Mouse (Mus musculus) MEL (cell line): ENCODE measurements around the gene Tmcc3. TPM values are rescaled to one million over a fixed set of nuclear protein-coding genes. Genes with fewer than 3 reads are reported as not detected.

Experiments
- DNase-seq: peaks from one replicate; pipeline ENCODE4 v3.0.0; 2011; ENCODE audit warnings: low read depth, low spot score
- H3K27ac ChIP-seq: 2 replicates; pipeline ENCODE4 v1.5.1; 2012; ENCODE audit warnings: low read depth, mild to moderate bottlenecking, control low read depth, low read length, moderate library complexity; ENCODE audit not compliant: control insufficient read depth
- H3K27me3 ChIP-seq, 2 experiments: fragments of 150-350 bp in 1 of 2; sonication (generic) in 1 of 2; 2 replicates each; pipeline ENCODE4 v1.6.1; 2012; ENCODE audit warnings: low read length in 2 of 2, mild to moderate bottlenecking in 2 of 2, improper control_type of control experiment in 1 of 2, moderate library complexity in 1 of 2; ENCODE audit not compliant: insufficient read depth in 2 of 2, control insufficient read depth in 1 of 2
- H3K36me3 ChIP-seq, 2 experiments: 2 replicates each; pipeline ENCODE4 v1.6.1; 2012 to 2014; ENCODE audit warnings: low read length in 2 of 2, improper control_type of control experiment in 1 of 2, inconsistent platforms in 1 of 2, mild to moderate bottlenecking in 1 of 2; ENCODE audit not compliant: insufficient read depth in 2 of 2, control insufficient read depth in 1 of 2
- H3K4me1 ChIP-seq, 2 experiments: fragments of 150-350 bp in 1 of 2; sonication (generic) in 1 of 2; 2 replicates each; pipeline ENCODE4 v1.6.1; 2012; ENCODE audit warnings: low read length in 2 of 2, improper control_type of control experiment in 1 of 2, mild to moderate bottlenecking in 1 of 2; ENCODE audit not compliant: insufficient read depth in 2 of 2, control insufficient read depth in 1 of 2
- H3K4me3 ChIP-seq, 2 experiments: fragments of 150-350 bp in 1 of 2; sonication (generic) in 1 of 2; 2 replicates each; pipeline ENCODE4 v1.5.1; 2012; ENCODE audit warnings: low read depth in 2 of 2, low read length in 2 of 2, mild to moderate bottlenecking in 2 of 2, moderate library complexity in 2 of 2, control low read depth in 1 of 2, improper control_type of control experiment in 1 of 2; ENCODE audit not compliant: control insufficient read depth in 1 of 2, insufficient read depth in 1 of 2
- H3K79me2 ChIP-seq: 2 replicates; pipeline ENCODE4 v1.6.1; 2012; ENCODE audit warnings: mild to moderate bottlenecking, low read length, moderate library complexity; ENCODE audit not compliant: control insufficient read depth, poor library complexity, insufficient read depth
- H3K9ac ChIP-seq: 2 replicates; pipeline ENCODE4 v1.6.1; 2012; ENCODE audit warnings: low read depth, mild to moderate bottlenecking, control low read depth, low read length, moderate library complexity; ENCODE audit not compliant: control insufficient read depth, poor library complexity, severe bottlenecking
- H3K9me3 ChIP-seq: fragments of 150-350 bp; sonication (generic); replicated peaks from 2 replicates; pipeline ENCODE4 v1.6.1; 2012; ENCODE audit warnings: mild to moderate bottlenecking, low read length, improper control_type of control experiment, moderate library complexity; ENCODE audit not compliant: insufficient read depth
- BHLHE40 ChIP-seq: IDR thresholded peaks from 2 replicates; pipeline ENCODE4 v1.6.1; 2012; ENCODE audit warnings: low read depth, mild to moderate bottlenecking, inconsistent platforms, low read length, improper control_type of control experiment, borderline replicate concordance
- CTCF ChIP-seq, 3 experiments: IDR thresholded peaks in 2 of 3; conservative IDR thresholded peaks in 1 of 3; 2 replicates each; pipeline ENCODE4 v1.5.1; 2011 to 2012; ENCODE audit warnings: low read length in 3 of 3, low read depth in 2 of 3, mild to moderate bottlenecking in 2 of 3, improper control_type of control experiment in 1 of 3, inconsistent platforms in 1 of 3, mixed read lengths in 1 of 3, moderate library complexity in 1 of 3; ENCODE audit not compliant: control insufficient read depth in 1 of 3, insufficient read depth in 1 of 3, poor library complexity in 1 of 3, severe bottlenecking in 1 of 3
- E2F4 ChIP-seq: IDR thresholded peaks from 2 replicates; pipeline ENCODE4 v1.6.1; 2011; ENCODE audit warnings: low read depth, low read length, improper control_type of control experiment, borderline replicate concordance
- ELF1 ChIP-seq: IDR thresholded peaks from 2 replicates; pipeline ENCODE4 v1.6.1; 2014; ENCODE audit warnings: low read depth, mild to moderate bottlenecking, inconsistent platforms, low read length, improper control_type of control experiment, moderate library complexity
- ETS1 ChIP-seq: IDR thresholded peaks from 2 replicates; pipeline ENCODE4 v1.6.1; 2012; ENCODE audit warnings: low read depth, mild to moderate bottlenecking, inconsistent platforms, low read length, improper control_type of control experiment, moderate library complexity
- GATA1 ChIP-seq: IDR thresholded peaks from 2 replicates; pipeline ENCODE4 v1.6.1; 2011; ENCODE audit warnings: low read depth, low read length, improper control_type of control experiment
- HCFC1 ChIP-seq: IDR thresholded peaks from 2 replicates; pipeline ENCODE4 v1.6.1; 2012; ENCODE audit warnings: low read depth, mild to moderate bottlenecking, inconsistent platforms, low read length, improper control_type of control experiment, moderate library complexity
- MAFK ChIP-seq: IDR thresholded peaks from 2 replicates; pipeline ENCODE4 v1.6.1; 2011; ENCODE audit warnings: low read depth, mild to moderate bottlenecking, low read length, improper control_type of control experiment, borderline replicate concordance
- MAX ChIP-seq: IDR thresholded peaks from 2 replicates; pipeline ENCODE4 v1.6.1; 2011; ENCODE audit warnings: low read length, improper control_type of control experiment
- MAZ ChIP-seq: IDR thresholded peaks from 2 replicates; pipeline ENCODE4 v1.6.1; 2012; ENCODE audit warnings: low read depth, mild to moderate bottlenecking, inconsistent platforms, low read length, improper control_type of control experiment
- MEF2A ChIP-seq: IDR thresholded peaks from 2 replicates; pipeline ENCODE4 v1.6.1; 2014; ENCODE audit warnings: low read depth, mild to moderate bottlenecking, inconsistent platforms, low read length, improper control_type of control experiment; ENCODE audit not compliant: poor library complexity, insufficient replicate concordance, severe bottlenecking; ENCODE audit errors: extremely low read depth
- MXI1 ChIP-seq: IDR thresholded peaks from 2 replicates; pipeline ENCODE4 v1.6.1; 2011; ENCODE audit warnings: mild to moderate bottlenecking, low read depth, low read length, improper control_type of control experiment
- MYB ChIP-seq: IDR thresholded peaks from 2 replicates; pipeline ENCODE4 v1.6.1; 2011; ENCODE audit warnings: mild to moderate bottlenecking, low read depth, low read length, improper control_type of control experiment
- MYC ChIP-seq: IDR thresholded peaks from 2 replicates; pipeline ENCODE4 v1.6.1; 2011; ENCODE audit warnings: low read depth, mild to moderate bottlenecking, low read length, improper control_type of control experiment, moderate library complexity
- NELFE ChIP-seq: IDR thresholded peaks from 2 replicates; pipeline ENCODE4 v1.6.1; 2011; ENCODE audit warnings: low read depth, low read length, improper control_type of control experiment
- POLR2A ChIP-seq, 2 experiments: IDR thresholded peaks; 2 replicates each; pipeline ENCODE4 v1.6.1; 2011 to 2012; ENCODE audit warnings: low read length in 2 of 2, mild to moderate bottlenecking in 2 of 2, control low read depth in 1 of 2, improper control_type of control experiment in 1 of 2, low read depth in 1 of 2, moderate library complexity in 1 of 2; ENCODE audit not compliant: control insufficient read depth in 1 of 2, insufficient read depth in 1 of 2, poor library complexity in 1 of 2
- POLR2AphosphoS5 ChIP-seq: IDR thresholded peaks from 2 replicates; pipeline ENCODE4 v1.6.1; 2012; ENCODE audit warnings: low read depth, borderline replicate concordance, mild to moderate bottlenecking, inconsistent platforms, low read length, moderate library complexity, mixed read lengths
- SIN3A ChIP-seq: IDR thresholded peaks from 2 replicates; pipeline ENCODE4 v1.6.1; 2012; ENCODE audit warnings: low read length, improper control_type of control experiment, inconsistent platforms
- SMC3 ChIP-seq: IDR thresholded peaks from 2 replicates; pipeline ENCODE4 v1.6.1; 2011; ENCODE audit warnings: low read depth, low read length, improper control_type of control experiment
- USF2 ChIP-seq, 2 experiments: IDR thresholded peaks; 2 replicates each; pipeline ENCODE4 v1.6.1; 2011 to 2012; ENCODE audit warnings: improper control_type of control experiment in 2 of 2, low read length in 2 of 2, borderline replicate concordance in 1 of 2, inconsistent platforms in 1 of 2, low read depth in 1 of 2, mild to moderate bottlenecking in 1 of 2; ENCODE audit not compliant: insufficient read depth in 1 of 2
- polyA plus RNA-seq, 2 experiments: library from polyadenylated mRNA; stranded (reverse) in 1 of 2; unstranded in 1 of 2; fragments of >175 nt in 1 of 2; fragments of >200 nt in 1 of 2; gene quantifications; 2 replicates each; pipeline versions ENCODE4 v1.2.1 to v1.2.4; 2012; ENCODE audit warnings: low replicate concordance in 2 of 2, low read depth in 1 of 2; ENCODE audit not compliant: insufficient read length in 2 of 2, insufficient read depth in 1 of 2, missing spikeins in 1 of 2
- total RNA-seq: library from RNA; depleted of rRNA; stranded (reverse); fragments of 300-350 nt; gene quantifications from 2 replicates; pipeline ENCODE4 v1.2.3, GENCODE M21; 2012

Gene Tmcc3
- total and polyA plus RNA-seq, 3 experiments = 1.3 to 2.6 TPM; not detected in 1

DNA sequence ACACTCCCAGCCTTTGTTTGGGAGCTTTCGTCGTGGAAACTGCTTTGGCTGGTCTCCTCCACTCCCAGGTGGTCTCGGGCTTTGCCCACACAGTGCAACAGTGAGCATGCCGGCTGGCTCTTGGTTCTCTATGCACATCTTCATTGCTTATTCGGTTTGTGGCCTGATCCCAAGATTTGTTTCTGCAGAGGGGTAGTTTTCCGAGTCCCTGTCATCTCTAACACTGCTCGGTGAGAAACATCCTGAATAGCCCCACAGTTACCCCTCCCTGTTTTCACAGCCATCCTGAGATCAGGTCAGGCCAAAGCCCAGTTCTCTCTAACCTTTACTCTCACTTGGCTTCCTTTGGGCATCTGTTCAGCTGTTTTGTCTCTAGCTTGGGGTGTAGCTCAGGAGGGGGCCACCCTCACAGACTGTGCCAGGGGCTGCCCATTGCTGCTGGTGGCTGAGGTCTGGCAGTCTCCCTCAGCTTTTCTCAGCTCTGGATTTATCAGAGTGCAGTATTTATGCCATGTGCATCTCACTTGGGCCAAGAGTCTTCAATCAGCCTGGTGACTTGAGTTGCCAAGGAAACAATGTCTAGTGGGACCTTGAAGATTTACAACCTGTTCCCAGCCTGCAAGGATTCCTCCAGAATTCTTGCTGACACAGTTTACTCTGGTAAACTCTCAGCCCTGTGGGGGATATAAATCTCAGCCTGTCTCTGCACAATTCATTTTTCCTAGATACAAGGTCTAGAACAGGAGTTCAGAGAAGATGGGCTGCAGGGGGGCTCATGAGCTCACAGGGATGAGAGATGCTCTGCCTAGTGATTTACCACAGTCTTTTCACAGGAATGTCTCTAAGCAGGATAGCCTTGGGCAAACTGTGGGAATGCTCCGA is 102.3 kb downstream of the Tmcc3 start:
- TF ChIP-seq GATA1 (no peak), E2F4 (no peak), SMC3 (no peak), MYC (no peak), ETS1 (no peak)

DNA sequence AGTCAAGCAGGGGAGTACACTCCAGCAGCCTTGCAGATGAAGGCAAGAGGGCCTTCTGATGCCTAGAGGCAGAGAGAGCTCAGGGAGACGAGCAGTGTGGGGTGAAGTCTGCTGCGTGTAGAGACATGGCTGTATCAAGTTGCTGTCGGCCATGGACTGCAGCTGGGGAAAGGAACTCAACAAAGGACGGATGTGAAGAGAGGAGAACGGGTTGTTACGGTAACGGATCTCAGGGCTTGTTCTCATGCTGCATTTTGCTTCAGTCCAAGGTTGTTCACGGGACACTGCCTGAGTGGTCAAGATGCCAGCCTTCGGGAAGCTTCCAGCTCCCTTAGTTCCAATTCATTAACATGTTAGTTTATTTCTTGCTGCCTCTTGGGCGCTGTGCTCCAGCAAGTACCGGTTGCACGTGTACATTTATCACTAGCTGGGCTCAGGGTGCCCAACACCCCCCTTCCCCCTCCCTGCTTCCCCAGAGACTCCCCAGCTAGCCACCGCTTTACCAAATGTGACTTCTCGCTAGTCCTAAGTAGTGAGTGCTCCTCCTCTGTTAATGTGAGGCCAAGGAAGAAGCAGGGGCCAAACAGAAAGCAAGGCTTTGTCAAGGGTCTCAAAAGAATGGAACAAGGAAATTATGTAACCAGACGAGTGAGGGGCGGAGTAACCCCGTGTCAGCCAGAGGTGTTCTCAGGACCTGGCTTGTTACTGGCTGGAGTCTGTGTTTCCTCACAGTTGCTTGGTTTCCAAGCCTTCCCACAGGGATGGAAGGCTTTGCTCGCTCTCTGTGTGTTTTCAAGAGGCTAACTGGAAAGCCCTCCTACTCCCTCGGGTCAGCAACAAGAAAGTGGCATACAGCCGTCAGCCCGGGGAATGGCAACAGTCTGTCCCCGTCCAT is 104.4 kb downstream of the Tmcc3 start:
- DNase-seq = no peak
- Histone ChIP-seq H3K27me3 (peaks cover 8 to 11% of the 10 kb centered on the region in 2 experiments), H3K4me3 (no peak overlapping the region), H3K9me3 (no peaks in the 10 kb centered on the region), H3K27ac (no peak overlapping the region), H3K79me2 (no peaks in the 10 kb centered on the region), H3K9ac (no peak overlapping the region), H3K4me1 (no peaks in the 10 kb centered on the region), H3K36me3 (no peaks in the 10 kb centered on the region)
- TF ChIP-seq POLR2AphosphoS5 (no peak), SMC3 (no peak), MXI1 (no peak), BHLHE40 (no peak), MAZ (no peak), MEF2A (no peak), HCFC1 (no peak), POLR2A (IDR thresholded peaks at IDR 0.05; ENCODE audit: control insufficient read depth in 1 of 2, insufficient read depth in 1 of 2, low read depth in 1 of 2, low read length in 2 of 2, poor library complexity in 1 of 2) (no peak), ELF1 (no peak), MAX (no peak), NELFE (no peak), SIN3A (no peak), MAFK (no peak), USF2 (IDR thresholded peaks at IDR 0.05; ENCODE audit: borderline replicate concordance in 1 of 2, insufficient read depth in 1 of 2, low read depth in 1 of 2, low read length in 2 of 2) (no peak), MYC (no peak), CTCF (IDR thresholded peaks at IDR 0.05 in 2 of 3, conservative IDR thresholded peaks at IDR 0.05 in 1 of 3; ENCODE audit: control insufficient read depth in 1 of 3, insufficient read depth in 1 of 3, low read depth in 2 of 3, low read length in 3 of 3, poor library complexity in 1 of 3, severe bottlenecking in 1 of 3) (no peak), MYB (no peak)

More for the DNA sequence above, 102.3 kb downstream of the Tmcc3 start:
- H3K4me1 ChIP-seq = no peaks in the 10 kb centered on the region
- peaks cover 8 to 18% of the 10 kb centered on the region in 2 experiments for H3K27me3 ChIP-seq
- no peaks in the 10 kb centered on the region for H3K36me3 ChIP-seq
- DNase-seq = no peak
- H3K27ac ChIP-seq = no peak overlapping the region
- H3K9me3 ChIP-seq = no peaks in the 10 kb centered on the region
- no peak overlapping the region for H3K9ac ChIP-seq
- H3K4me3 ChIP-seq = no peak overlapping the region
- no peaks in the 10 kb centered on the region for H3K79me2 ChIP-seq
